Mouse (Mus musculus) right cerebral cortex, postnatal 25 days (tissue): ENCODE measurements around the gene Tpra1.

Experiments
- DNase-seq: peaks from one replicate; pipeline ENCODE4 v3.0.0; 2022

Gene Tpra1

DNA sequence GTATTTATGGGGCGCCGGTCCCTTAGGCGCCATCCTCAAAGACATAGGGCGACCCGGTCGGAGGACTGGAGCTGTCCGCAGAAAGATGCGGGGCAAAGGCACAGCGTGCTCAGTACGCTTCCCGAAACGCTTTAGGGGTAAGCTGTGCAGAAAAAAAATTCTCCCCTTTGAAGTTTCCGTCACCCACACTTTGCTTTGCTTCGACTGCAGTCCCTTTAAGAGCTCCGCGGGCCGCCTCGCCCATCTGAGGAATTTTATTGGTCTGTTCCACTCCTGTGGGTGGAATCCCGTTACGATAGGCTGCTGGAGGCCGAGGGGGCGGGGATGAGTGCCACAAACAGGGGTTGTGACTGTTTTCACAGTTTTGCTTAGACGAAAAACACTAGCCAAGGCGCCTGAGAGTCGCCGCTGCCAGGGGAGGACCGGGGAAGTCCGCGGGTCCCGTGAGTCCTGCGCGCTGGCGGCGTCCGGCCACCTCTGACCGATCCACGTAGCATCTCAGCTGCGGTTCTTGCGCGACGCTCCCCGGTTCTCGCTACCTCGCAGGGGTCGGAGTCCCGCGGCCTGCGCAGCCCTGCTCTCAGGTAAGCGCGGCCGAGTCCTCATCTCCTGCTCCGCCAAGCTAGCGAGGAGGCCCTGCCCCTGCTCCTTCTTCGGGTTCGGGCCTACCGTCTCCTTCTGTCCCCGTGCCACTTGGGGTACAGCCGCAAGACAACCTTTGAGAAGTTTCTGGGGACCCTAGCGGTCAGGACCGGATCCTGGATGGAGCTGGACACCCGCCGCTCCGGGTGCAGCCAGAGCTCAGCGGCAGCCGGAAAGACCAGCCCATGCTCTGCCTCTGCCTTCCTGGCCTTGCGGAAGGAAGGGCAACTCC lies at the start of gene Tpra1:
Gene Tpra1, plus strand, starts transcription at position 305 of the 874 bp plus-strand sequence.
- peak; percentile 94 for DNase-seq

DNA sequence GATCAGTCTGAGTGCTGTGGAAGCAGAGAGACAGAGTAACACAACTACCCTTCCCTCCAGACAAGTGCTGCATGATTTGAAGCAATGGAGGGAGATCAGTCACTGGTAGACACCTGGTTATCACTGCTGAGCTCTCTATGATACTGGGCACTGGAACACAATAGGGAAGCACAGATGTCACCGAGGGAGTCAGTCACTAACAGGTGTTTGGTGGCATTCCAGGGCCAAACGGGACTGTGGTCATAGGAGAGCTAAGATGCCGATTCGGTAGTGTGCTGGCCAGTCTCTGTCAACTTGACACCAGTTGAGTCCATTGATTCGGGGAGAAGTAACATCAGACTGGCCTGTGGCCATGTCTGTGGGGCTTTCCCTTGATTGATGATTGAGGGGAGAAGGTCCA lies 47.5 kb upstream of the Tpra1 start:
- no peak for DNase-seq

DNA sequence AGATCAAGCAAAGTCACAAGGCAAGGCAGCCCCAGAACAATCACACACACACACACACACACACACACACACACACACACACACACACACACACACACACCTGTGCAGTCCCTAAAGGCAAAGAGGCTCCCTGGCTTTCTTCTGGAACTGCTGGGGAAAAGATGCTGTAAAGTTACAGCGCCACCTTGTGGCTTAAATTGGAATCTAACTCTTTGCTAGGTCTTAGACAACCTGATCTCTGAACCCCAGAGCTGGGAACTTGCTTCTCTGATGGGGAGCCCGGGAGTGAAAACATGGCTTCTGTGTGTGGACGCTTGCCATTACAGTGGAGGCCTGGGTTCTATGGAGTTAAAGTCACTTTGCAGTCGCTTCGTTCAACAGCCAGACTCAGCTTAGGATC lies 46.4 kb upstream of the Tpra1 start:
- no peak for DNase-seq

DNA sequence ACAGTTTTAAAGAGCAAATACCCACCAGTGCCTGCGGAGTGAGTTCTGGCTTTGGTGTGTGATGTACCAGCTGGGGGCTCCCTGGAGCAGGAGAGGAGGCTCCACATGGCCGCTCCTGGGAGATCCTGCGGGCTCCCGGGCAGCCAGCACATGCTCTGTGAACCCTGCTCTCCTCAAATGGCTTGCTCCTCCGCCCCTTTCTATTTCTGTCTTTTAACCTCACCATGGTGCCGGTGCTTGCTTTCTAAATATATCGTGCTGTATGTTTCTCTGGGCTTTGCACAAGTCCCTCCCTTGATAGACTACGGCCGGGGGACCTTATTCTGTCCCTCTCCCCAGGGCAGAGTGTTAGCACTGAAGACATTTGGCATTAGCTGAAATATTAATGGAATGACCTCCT lies 44.8 kb upstream of the Tpra1 start:
- DNase-seq, result no peak

DNA sequence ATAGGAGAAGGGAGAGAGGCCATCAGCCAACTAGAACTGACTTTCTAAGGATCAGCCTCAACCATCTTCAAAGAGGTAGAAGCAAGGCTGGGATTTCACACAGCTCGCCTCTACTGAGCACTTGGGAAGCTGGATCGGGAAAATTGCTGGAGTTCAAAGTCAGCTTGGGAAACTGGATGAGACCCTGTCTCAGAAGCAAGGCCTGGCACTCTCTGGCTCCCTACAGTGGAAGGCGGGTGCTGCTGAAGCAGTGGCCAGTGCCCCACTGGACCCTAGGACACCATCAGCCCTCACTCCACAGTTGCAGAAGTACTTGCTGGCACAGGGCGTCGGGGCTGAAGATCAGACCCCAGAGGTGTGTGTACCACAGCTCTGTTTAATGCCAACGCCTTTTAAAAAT lies 44.2 kb upstream of the Tpra1 start:
- DNase-seq, result no peak

DNA sequence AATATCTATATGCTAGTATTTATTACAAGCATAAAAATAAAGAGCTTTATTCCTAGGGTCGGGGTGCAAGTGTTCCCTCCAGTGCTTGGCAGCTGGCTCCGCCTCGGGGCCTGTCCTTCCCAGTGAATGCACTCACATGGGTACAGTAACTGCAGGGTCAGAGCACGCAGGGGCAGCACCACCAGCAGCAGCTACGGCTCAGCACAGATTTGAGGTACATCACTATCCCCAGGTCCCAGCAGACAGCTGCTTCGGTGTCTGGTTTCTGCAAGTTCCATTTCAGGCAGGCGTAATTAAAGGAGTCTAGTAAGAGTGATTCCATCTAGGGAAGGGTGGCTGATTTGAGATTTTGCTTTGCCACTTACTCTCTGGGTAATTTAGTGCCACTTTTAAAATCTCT lies 43.7 kb upstream of the Tpra1 start:
- DNase-seq, result no peak

DNA sequence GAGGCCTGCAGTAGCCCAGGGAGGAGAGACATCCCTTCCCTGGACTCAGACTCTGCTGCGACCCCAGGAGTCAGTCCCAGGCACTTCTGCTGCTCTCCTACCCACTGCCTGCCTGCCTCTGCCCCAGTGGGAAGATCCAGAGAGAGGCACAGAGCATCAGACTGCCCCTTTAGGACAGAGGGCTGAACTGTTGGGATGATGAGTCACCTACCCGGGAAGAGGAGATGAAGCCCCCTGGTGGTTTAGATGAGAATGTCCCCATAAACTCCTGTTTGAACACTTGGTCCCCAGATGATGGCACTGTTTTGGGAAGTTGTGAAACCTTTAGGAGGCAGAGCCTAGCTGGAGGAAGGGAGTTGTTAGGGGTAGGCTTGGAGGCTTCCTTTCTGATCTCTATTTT lies 41.1 kb upstream of the Tpra1 start:
- no peak for DNase-seq

DNA sequence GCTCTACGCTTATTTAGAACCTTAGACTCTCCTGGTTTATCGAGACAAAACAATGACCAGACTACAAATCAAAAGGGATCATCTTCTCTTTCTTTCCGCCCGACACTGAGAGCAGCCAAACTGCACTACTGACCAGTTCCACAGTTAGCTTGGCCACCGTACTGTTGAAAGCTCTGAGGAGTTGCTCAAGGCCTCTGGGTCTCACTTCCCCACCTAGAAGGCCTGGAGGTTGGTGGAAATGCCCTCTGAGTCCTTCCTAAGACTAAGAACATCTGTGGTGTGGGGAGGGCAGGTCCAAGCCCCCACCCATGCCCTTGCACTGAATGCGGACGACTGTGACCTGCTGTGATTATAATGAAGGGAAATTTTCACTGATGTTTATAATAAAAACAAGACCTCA lies 36.3 kb upstream of the Tpra1 start:
- no peak for DNase-seq

DNA sequence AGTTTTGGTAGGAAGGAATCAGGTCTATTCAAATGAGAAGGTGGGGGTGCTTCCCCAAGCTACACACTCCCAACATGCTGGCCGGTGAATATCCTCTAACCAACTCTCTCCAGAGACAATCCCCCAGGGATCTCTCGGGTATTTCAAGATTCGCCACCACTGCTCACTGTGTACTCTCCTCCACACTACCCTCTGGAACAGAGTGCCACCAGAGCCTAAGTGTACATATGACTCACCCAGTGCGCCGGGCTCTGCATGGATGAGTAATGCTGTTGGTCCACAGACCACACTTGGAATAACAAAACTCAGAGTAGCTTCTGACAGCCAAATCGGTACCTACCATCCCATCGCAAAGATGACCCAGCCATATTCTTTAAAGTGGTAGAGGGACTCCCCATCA lies 32.6 kb upstream of the Tpra1 start:
- peak; percentile 40 for DNase-seq

DNA sequence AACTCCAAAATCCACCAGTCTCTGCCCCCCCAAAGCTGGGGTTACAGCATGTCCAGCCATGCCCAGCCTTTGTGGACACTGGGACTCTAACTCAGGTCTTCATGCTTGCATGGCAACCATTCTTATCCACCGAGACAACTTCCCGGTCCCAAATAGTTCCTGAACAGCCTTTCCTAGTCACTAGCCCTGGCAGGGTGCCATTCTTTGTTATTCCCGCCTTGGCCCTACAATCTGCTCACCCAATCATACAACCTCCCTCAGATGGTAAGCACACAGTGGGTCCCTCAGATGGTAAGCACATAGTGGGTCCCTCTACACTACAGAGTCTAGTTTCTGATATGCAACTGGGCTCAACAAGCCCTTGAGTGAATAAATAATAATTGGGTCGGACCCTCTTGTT lies 31.5 kb upstream of the Tpra1 start:
- no peak for DNase-seq

DNA sequence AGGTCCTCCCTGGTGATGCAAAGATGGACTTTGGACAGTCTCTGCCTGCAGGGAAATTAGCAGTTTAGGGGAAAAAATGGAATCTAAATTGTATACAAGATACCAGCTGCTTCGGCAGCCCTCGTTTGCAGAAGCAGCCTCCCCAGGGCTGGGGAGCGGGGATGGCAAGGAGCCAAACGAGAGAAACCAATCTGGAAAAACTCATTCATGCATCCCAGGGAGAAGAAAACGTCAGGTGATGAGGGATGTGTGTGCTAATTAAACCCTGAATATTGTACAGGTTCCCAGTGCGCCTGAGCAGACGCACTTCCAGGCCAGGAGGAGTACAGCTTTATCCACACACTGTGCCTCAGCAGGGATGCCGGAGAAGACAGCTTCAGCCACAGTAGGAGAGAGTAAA lies 30.5 kb upstream of the Tpra1 start:
- DNase-seq, result peak; percentile 62

DNA sequence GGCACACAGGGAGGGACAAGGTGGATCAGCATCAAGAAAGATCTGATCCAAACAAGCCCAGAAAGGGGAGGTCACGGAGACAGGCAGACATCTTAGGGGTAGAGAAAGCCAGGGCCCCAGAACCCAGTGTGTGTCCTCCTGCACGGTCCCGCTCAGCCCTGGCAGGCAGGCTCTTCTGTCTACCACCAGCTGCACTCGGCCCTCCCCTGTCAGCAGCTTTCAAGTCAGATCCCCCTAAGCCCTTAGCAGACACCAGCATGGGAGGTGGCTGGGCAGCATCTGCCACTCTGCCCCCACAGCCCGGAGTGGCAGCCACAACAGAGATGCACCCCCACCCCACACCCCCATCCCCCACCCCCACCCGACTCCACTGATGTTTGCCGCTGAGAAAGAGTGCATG lies 29.2 kb upstream of the Tpra1 start:
- no peak for DNase-seq

DNA sequence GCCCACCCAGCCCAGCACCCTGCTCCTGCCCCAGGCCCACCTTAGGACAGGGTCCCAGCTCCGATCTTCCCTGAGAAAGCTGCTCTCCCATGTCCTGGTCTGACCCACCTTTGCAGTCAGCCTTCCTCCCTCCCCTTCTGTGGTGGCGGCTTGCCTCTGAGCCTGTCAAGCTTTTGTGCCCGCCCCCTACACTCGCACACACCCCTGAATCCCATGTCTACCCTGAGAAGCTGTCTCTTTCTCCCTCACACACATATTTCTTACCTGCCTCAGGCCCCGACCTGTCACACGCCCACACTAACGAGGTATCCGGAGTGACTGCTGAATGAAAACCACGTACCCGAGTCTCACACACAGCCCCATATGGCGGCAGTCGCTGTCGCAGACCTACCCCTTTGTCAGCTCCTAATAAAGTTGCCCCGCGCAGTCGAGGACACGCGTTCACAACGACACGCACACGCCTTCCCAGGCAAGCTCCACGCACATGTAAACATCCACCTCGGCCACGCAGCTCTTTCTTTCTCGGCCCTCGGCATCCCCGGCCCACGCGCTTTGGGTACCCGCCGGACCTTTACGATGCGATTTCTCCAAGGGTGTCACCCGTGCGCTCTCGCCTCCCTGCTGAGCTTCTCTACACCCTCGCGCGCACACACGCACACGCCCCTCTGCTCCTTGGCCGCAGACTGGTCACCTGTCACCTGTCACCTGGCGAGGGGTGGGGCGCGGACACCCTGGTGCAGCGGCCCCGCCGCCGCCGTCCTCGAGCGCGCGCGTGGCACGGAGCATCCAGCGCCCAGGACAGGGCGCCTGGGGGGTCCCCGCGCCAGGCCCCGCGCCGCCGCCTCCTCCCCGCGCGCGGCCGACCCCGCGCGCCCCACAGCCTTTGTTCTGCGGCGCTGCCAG lies 27.8 kb upstream of the Tpra1 start:
- peak; percentile 53 for DNase-seq

DNA sequence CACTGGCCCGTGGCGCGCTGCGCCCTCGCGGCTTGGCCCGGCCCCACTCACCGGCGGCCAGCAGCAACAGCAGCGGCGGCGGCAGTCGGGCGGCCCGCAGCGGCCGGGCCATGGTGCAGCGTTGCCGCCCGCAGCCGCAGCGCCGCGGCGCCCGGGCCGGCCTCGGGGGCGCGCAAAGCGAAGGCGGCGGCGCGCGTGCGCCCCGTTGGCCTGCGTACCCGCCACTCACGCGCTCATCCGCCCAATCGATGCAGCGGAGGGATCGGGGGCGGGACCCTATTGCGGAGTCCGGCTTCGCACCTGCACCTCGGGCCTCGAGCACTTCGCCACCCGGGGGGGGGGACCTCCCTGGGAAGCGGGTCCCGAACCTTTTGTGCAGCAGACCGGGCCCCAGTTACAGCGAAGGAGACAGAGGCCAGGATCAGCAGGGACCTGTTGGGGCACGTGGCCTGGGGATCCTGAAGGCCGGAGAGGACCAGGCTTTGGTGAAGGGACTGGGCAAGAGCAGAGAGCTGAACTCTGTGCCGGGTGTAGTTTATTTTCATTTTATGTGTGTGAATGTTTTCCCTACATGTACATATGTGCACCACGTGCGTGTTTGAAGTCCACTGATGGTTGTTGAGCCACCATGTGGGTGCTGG lies 27.1 kb upstream of the Tpra1 start, which contains the start of gene Podxl2:
Gene Podxl2, minus strand, starts transcription at position 177 of the 641 bp plus-strand sequence.
- DNase-seq, result peak; percentile 86

DNA sequence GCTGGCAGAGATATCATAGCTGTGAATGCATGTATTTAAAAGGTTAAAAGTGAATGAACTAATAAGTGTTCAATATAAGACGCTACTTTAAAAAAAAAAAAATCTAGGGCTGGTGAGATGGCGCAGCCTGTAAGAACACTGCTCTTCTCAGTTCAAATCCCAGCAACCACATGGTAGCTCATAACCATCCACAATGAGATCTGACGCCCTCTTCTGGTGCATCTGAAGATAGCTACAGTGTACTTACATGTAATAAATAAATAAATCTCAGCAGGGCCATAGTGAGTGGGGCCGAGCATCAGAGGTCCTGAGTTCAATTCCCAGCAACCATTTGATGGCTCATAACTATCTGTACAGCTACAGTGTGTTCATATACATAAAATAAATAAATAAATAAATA lies 22.6 kb upstream of the Tpra1 start:
- DNase-seq, result no peak

DNA sequence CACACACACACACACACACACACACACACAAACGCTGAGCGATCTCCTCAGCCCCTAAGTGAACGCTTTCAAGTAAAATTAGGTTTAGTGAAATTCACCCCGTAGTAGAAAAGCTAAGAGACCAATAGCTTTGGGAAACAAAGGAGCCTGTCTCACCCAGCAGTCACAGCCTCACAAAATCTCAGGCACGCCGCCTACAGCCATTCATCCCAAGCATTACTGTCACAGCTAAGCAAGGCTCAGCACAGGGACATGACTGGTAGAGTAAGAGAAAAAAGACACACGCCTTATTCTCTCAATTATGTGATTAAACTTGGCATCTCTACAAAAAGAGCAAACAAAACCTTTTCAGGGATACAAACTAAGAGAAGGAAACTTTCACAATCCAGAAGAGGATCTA lies 20.7 kb upstream of the Tpra1 start:
- DNase-seq, result no peak

DNA sequence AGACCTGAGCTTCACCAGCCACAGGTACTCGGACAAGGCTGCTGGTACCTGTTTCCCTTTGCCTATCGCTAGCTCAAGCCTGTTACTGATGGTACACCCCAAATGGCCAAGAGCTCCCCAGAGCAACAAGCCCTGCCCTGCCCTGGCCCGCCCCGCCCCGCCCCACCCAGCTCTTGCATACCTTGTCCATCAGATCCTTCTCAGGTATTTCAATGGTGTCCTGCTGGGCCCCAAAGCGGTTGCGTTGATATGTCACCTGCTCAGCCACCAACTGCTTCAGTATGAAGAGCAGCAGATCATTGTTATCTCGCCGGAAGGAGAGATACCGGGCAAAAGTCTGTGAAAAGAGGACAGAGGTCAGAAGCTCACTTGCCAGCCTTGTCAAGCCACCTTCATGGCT lies 17.9 kb upstream of the Tpra1 start:
- no peak for DNase-seq

DNA sequence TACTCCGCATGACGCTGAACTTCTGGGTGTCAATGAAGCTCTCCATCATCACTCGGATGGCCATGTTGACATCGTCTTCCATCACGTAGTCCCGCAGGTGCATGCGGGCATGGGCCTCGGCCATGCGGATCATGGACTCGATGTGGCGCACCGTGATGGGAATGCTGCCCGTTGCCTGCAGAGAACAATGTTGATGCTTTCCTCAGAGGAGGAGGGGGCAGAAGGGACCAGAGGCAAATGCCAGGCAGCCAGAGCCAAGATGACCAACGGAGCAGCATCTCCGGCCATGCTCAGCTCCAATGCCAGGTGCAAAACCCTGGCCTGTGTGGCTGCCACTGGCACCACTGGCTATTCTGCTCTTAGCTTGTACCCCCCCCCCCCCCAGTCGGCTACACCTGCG lies 17.4 kb upstream of the Tpra1 start:
- no peak for DNase-seq

DNA sequence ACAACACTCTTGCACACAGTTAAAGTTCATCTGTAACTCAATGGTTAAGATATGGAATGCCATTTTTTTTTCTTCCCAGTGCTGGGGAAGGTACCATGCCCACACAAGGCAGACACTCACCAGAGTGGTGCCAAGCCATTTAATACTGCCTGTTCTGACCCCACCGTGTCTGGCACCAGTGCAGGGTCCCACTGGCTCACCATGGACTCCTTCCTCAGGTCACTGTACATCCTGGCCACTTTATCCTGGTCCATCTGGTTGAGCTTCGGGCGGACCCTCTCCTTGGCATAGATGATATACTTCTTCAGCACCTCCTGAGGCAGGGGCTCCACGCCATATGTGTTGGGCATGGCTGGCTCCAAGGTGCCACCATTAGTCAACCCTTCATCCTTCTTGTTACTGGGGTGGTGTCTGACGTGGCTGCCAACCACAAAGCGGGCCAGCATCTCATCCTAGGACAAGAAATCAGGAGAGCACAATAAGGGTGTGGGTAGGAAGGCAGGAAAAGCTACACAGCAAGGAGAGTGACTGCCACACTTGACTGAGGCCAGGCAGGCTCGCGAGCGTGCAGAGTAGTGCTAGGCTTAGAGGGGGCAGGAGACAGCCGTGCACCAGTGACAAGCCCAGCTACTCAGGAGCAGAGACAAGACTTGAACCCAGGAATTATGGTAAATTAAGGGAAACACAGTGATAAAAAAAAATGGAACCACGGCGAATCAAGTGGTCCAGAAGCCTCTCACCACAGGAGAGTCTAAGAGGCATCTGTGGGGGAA lies 16.2 kb upstream of the Tpra1 start:
- DNase-seq, result no peak

DNA sequence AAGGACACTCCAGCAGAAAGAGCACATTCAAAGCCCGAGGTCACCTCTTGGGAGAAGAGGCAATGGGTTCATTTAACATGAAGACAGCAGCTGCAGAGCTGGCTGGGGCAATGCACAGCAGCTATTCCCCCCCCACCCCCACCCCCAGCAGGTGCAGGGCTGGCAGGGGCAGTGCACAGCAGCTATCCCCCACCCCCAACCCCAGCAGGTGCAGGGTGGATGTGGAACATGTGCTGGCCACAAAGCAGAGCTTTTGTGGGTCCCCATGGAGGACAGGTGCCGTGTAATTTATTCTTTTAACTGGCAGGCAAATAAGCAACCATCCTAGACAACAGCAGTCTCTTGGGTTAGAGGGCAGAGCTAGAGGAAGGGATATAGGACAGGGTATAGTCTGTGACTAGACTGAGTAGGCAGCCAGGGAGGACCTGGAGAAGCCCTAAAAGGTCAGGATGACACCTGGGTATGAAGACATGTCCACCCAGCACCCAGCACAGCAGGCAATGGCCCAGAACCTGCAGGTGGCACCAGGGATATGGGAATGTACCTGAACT lies 15.6 kb upstream of the Tpra1 start:
- no peak for DNase-seq

DNA sequence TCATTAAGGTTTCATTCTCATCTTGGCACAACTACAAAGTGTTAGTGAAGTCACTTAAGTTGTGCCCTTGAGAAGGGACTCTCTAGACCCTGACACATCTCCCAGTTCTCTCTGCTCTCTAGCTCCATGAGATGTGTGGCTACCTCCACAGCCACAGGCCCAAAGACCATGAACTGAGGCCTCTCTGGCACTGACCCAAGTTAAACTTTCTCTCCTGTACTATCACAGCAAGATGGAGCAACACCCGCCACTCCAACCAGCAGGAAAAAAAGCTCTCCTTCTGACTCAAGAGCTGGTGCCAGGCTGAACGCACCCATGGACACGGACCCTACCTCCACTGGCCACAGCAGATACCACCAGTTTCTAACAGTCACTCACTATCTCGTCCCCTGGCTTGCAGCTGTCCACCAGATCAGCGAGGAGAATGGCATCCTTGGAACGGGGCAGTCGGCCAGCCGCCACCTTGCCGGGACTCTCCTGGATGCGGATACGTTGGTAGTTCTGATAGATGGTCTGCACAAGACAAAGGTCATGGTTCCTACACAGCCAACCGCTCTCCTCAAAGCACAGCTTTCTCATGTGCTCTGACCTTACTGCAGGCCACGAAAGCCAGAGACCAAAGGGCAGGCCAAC lies 12.5 kb upstream of the Tpra1 start:
- no peak for DNase-seq

DNA sequence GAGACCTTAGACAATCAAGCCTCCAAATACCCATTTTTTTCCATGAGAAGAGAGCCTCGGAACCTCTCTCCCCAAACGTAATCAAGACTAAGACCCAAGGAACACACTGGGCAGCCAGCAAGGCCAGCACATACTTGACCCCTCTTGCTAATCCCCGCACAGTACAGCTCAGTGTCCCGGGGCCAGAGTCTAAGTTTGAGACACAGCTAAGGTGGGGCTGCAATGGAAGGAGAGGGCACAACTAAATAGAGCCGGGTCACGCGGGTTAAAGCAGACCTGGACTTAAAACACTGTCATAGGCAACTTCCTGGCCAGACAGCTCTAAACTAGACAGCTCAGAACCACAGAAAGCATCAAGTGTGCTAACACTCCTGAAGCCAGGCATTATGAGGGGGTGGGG lies 11.2 kb upstream of the Tpra1 start:
- no peak for DNase-seq
